Mouse (Mus musculus) intestine, embryonic 14.5 days (tissue): ENCODE measurements at regions not wholly inside any gene's neighbourhood (a gene's known extent, or its start where the extent isn't known, plus 50 kb on each side); places are given as distances from the start of the nearest gene placed in this dataset.

Experiments
- ATAC-seq: fragments of 200-750 bp; cut with Nextera tagmentation; replicated peaks from 2 replicates; pipeline ENCODE4 v1.8.0; 2017; ENCODE audit warnings: low read depth, moderate number of reproducible peaks, moderate TSS enrichment, moderate library complexity; ENCODE audit not compliant: low FRiP score, low TSS enrichment
- DNase-seq: peaks from one replicate; pipeline ENCODE4 v3.0.0-alpha.2; 2018; ENCODE audit warnings: low spot score
- H3K27ac ChIP-seq: fragments of 300-500 bp; sonication (generic); 2 replicates; pipeline ENCODE4 v1.5.1; 2014; ENCODE audit warnings: low read depth, mild to moderate bottlenecking, control low read depth
- H3K27me3 ChIP-seq: fragments of 300-500 bp; sonication (generic); replicated peaks from 2 replicates; pipeline ENCODE4 v1.6.1; 2014; ENCODE audit warnings: low read length, control low read depth; ENCODE audit not compliant: control insufficient read depth, insufficient read depth
- H3K36me3 ChIP-seq: fragments of 300-500 bp; sonication (generic); 2 replicates; pipeline ENCODE4 v1.6.1; 2014; ENCODE audit warnings: low read length, control low read depth; ENCODE audit not compliant: control insufficient read depth, insufficient read depth
- H3K4me1 ChIP-seq: fragments of 300-500 bp; sonication (generic); replicated peaks from 2 replicates; pipeline ENCODE4 v1.6.1; 2014; ENCODE audit warnings: low read length, control low read depth, mixed read lengths; ENCODE audit not compliant: control insufficient read depth, insufficient read depth
- H3K4me2 ChIP-seq: fragments of 300-500 bp; sonication (generic); 2 replicates; pipeline ENCODE4 v1.6.1; 2014; ENCODE audit warnings: low read length
- H3K4me3 ChIP-seq: fragments of 300-500 bp; sonication (generic); 2 replicates; pipeline ENCODE4 v1.5.1; 2014; ENCODE audit warnings: low read depth, low read length, control low read depth, mixed read lengths
- H3K9ac ChIP-seq: fragments of 300-500 bp; sonication (generic); 2 replicates; pipeline ENCODE4 v1.6.1; 2014; ENCODE audit warnings: mild to moderate bottlenecking, low read length
- H3K9me3 ChIP-seq: fragments of 300-500 bp; sonication (generic); 2 replicates; pipeline ENCODE4 v1.6.1; 2016; ENCODE audit warnings: low read length, control low read depth; ENCODE audit not compliant: control insufficient read depth
- WGBS: fragments of 180-500 bp; shearing (Covaris S2); extraction: QIAGEN DNeasy Blood & Tissue Kit; methylation state at CpG from one replicate; pipeline ENCODE4 v1.1.7; 2014; 5-methylcytosine and 5-hydroxymethylcytosine counted together

GRCm38 (mm10) chr4:95156451-95157271 lies 104.6 kb upstream of the Jun start:
- H3K27ac ChIP-seq, result no peak overlapping the region
- ATAC-seq (no peak), DNase-seq (no peak)
- H3K27me3 ChIP-seq, result no peaks in the 10 kb centered on the region
- 30% methylated on average over 5 of the region's 5 CpGs for WGBS
- peaks cover 20% of the 10 kb centered on the region for H3K4me1 ChIP-seq
- no peaks in the 10 kb centered on the region for H3K36me3 ChIP-seq
- no peak overlapping the region for H3K4me2 ChIP-seq
- H3K9ac ChIP-seq, result no peak overlapping the region
- H3K4me3 ChIP-seq, result no peak overlapping the region
- no peaks in the 10 kb centered on the region for H3K9me3 ChIP-seq

DNA sequence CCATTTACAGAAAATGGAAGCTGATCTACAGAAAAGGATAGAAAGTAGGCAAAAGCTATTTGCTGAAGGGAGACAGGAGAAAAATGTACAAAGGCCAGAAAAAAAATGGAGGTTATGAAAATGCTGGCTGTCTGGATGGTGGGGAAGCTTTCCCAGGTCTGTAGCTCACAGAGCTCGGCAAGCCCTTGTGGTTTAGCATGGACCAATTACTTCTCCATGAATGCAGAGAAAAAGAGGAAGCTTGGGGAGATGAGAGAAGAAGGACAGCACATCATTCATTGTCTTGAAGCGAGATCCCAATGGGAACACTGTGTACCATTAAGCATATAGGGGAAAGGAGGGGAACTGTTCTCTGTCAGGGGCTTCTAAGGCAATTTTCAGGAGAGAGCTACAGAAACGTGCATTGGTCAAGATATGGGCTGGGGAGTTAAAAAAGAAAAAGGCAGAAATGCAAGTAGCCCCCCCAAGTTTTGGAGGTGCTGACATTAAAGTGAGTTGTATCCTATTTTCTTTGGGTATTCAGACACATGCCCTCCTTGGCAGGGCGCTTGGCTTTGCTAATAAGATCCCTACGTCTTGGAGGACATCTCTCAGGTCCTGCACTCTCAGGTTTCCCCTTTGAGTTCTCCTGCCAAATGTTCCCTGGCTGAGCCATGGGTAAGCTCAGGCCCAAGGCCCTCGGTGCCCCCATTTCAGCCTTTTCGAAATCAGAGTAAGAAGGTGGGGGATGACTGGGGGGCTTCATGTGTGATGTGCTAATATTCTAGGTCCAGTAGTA lies 105.8 kb upstream of the Jun start:
- Histone ChIP-seq H3K9me3 (no peaks in the 10 kb centered on the region), H3K36me3 (no peaks in the 10 kb centered on the region), H3K4me1 (peaks cover 26% of the 10 kb centered on the region), H3K9ac (no peak overlapping the region), H3K27me3 (no peaks in the 10 kb centered on the region), H3K4me3 (no peak overlapping the region), H3K27ac (no peak overlapping the region), H3K4me2 (no peak overlapping the region)
- 83% methylated on average over 7 of the region's 7 CpGs for WGBS
- DNase-seq (no peak), ATAC-seq (no peak)

DNA sequence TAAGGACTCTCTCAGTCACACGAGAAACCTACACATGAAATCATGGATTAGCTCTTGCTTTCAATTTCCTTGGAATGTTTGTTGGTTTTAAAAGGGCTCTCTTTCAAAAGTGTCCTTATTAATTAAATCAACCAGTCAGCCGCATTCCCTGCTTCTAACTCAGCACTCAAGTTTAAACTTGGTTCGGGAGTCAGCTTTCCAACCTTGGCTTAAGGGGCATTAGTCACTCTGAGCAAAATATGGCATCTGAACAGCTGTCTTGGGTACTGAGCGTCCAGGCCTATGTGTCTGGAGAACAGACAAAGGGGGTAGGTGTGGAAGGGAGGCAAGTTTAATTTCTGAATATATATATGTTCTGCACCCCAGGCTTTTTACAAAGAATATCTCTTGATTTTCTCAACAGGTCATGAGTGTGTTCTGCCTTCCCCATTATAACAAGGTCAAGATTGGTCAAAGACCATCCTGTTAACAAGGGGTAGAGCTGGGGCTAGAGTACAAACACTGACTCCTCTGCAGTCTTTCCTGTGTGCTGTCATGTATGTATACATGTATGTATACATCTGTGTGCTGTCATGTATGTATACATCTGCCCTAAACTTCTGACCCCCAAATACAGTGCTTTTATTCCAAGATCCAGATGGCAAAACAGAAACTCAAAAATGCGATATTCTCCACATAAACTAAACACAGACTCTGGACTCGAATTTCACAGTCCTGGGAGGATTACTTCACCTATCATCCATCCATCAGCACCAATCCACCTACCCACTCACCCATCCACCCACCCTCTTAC lies 106.8 kb upstream of the Jun start:
- Histone ChIP-seq H3K27me3 (no peaks in the 10 kb centered on the region), H3K4me3 (no peak overlapping the region), H3K36me3 (no peaks in the 10 kb centered on the region), H3K4me2 (no peak overlapping the region), H3K9ac (no peak overlapping the region), H3K4me1 (peaks cover 18% of the 10 kb centered on the region), H3K27ac (no peak overlapping the region), H3K9me3 (no peaks in the 10 kb centered on the region)
- ATAC-seq, result no peak
- 48% methylated on average over 6 of the region's 6 CpGs for WGBS
- no peak for DNase-seq

DNA sequence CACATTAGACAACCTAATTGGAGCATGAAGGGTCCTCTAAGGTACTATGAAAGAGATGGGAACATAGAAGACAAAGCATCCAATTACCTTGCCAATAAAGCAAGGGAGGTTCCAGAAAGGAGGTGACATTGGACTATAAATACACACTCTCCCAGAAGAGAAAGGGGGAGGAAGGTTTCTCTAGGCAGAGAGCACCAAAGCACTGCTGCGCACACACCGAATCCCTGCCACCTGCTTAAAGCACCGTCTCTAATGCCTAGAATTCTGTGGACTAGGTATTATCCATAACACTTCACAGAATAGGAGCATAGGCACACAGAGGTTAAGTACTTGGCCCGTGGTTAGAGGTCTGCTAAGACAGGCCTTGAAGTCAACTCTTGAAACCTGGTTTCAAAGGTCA lies 107.8 kb upstream of the Jun start:
- Histone ChIP-seq H3K27me3 (no peaks in the 10 kb centered on the region), H3K36me3 (no peaks in the 10 kb centered on the region), H3K9ac (no peak overlapping the region), H3K9me3 (no peaks in the 10 kb centered on the region), H3K4me3 (no peak overlapping the region), H3K27ac (no peak overlapping the region), H3K4me2 (no peak overlapping the region), H3K4me1 (peaks cover 12% of the 10 kb centered on the region)
- DNase-seq (no peak), ATAC-seq (no peak)
- WGBS, result 80% methylated on average over 4 of the region's 4 CpGs

DNA sequence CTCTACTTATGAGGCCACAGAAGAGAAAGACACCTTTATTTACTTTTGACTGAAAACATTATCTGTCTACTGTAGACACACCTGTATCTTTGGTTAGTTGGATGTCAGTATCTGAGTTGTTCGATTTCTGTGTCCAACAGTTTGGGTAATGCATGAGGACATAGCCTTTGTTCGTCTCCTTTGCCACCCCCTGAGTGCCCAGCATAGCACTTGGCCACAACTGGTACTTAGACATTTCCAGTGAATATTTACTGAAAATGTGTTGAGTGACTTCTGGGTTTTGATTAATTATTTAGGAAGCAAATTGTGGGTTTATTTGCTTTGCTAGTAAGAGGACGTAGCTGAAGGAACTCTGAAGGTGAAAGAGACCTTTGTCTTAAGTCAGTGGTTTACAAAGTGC lies 108.4 kb upstream of the Jun start:
- H3K4me2 ChIP-seq, result peak overlapping the region; percentile 59
- H3K4me3 ChIP-seq, result peak overlapping the region; percentile 45; the same call in 1 of the 2 replicates
- H3K36me3 ChIP-seq, result no peaks in the 10 kb centered on the region
- 78% methylated on average over 3 of the region's 3 CpGs for WGBS
- no peaks in the 10 kb centered on the region for H3K27me3 ChIP-seq
- peak overlapping the region; percentile 53; the same call in 1 of the 2 replicates for H3K9ac ChIP-seq
- H3K27ac ChIP-seq, result peak overlapping the region; percentile 93
- no peaks in the 10 kb centered on the region for H3K9me3 ChIP-seq
- DNase-seq (no peak), ATAC-seq (no peak)
- peaks cover 12% of the 10 kb centered on the region for H3K4me1 ChIP-seq

- Histone ChIP-seq H3K4me1 (peaks cover 14% of the 10 kb centered on the region), H3K4me2 (peak overlapping the region; percentile 59), H3K36me3 (no peaks in the 10 kb centered on the region), H3K27me3 (no peaks in the 10 kb centered on the region), H3K4me3 (peak overlapping the region; percentile 45), H3K9me3 (no peaks in the 10 kb centered on the region), H3K9ac (peak overlapping the region; percentile 53), H3K27ac (peak overlapping the region; percentile 93)
- ATAC-seq (peak; percentile 96), DNase-seq (peak; percentile 91)
- WGBS, result 2% methylated on average over 53 of the region's 53 CpGs
These were observed 109.1 kb upstream of the Jun start for GRCm38 (mm10) chr4:95160912-95161669.

- 18% methylated on average over 7 of the region's 7 CpGs for WGBS
- DNase-seq (no peak), ATAC-seq (peak; percentile 47)
- Histone ChIP-seq H3K27me3 (no peaks in the 10 kb centered on the region), H3K36me3 (no peaks in the 10 kb centered on the region), H3K4me2 (peak overlapping the region; percentile 59), H3K9me3 (no peaks in the 10 kb centered on the region), H3K27ac (peak overlapping the region; percentile 93), H3K4me3 (peak overlapping the region; percentile 45), H3K4me1 (peaks cover 14% of the 10 kb centered on the region), H3K9ac (peak overlapping the region; percentile 53)
These were observed 109.6 kb upstream of the Jun start for GRCm38 (mm10) chr4:95161670-95162020.
